18 mouse cellular contexts compared by ENCODE assay signal in the genomic region with DNA sequence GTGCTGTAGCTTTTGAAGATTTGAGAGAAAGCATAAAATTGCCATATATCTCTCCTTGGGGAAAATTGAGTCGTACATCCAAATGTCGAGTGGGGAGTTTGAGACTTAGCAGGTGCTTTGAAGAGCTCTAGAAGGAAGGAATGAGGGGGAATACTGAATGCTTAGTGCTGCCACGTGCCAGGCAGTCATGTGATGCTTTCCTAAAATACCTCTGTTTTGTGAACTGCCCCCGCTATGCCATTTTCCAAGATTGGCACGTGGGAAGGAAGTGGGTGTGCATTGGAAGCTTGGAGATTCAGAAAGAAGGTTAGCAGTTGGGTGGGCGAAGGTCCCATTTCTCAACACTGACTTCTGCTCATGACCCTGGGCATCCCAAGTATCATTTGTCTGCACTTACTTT.
A peak's percentile ranks its signal among the peaks of the same experiment; 100 is the strongest.
DNase-seq lines count a peak whose midpoint lies in the region.
"Had no signal": no experiment of that assay in that cellular context is flagged by ENCODE, and none has a peak within 500 bp of the region (broad histone marks: within the 10 kb centered on the region; RNA-seq: fewer than 3 reads in every experiment).

No protein-coding gene starts in this region.

- H3K36me3 ChIP-seq in midbrain, embryonic 10.5 days = peaks cover 11% of the 10 kb centered on the region; the same call in 1 of the 2 replicates
- H3K36me3 ChIP-seq: heart, embryonic 15.5 days; midbrain, embryonic 12.5 days; neural tube, embryonic 13.5 days had no signal

- WGBS in midbrain, embryonic 10.5 days = 91% methylated on average over 6 of the region's 6 CpGs

- peaks cover 10% of the 10 kb centered on the region for H3K4me1 ChIP-seq in midbrain, embryonic 10.5 days

- H3K27ac ChIP-seq in midbrain, embryonic 10.5 days (replicated peaks) = no peak overlapping the region
- H3K27ac ChIP-seq: kidney, postnatal 0 days; liver, embryonic 14.5 days; midbrain, embryonic 12.5 days; neural tube, embryonic 13.5 days had no signal

- no peaks in the 10 kb centered on the region for H3K9me3 ChIP-seq in midbrain, embryonic 10.5 days (replicated peaks)
- H3K9me3 ChIP-seq: heart, embryonic 15.5 days; midbrain, embryonic 12.5 days; neural tube, embryonic 13.5 days had no signal

- peak; percentile 48 to 51 for DNase-seq in cerebellum, postnatal 36 days
- no peak for DNase-seq in cerebellum, postnatal 4 days (ENCODE audit: low spot score in 2 of 2)
- DNase-seq in left cerebral cortex, adult 11 months (ENCODE audit: low spot score) = peak; percentile 64
- DNase-seq in left cerebral cortex, postnatal 4 days = no peak
- DNase-seq in left cerebral cortex, adult 18-20 months (ENCODE audit: low spot score in 2 of 2) = peak; percentile 59 to 60
- peak; percentile 57 for DNase-seq in right cerebral cortex, postnatal 25 days
- no peak for DNase-seq in midbrain, embryonic 10.5 days (ENCODE audit: low spot score)
- DNase-seq in gastrocnemius, postnatal 14 days = no peak
- DNase-seq: B cell, adult 2 months; embryo, embryonic 11 days; heart, adult 18-20 months; kidney, adult 18-20 months; thymus, postnatal 25 days had no signal

- no peak overlapping the region for H3K4me3 ChIP-seq in midbrain, embryonic 10.5 days
- H3K4me3 ChIP-seq: midbrain, embryonic 12.5 days; neural tube, embryonic 13.5 days had no signal

- no peaks in the 10 kb centered on the region for H3K27me3 ChIP-seq in midbrain, embryonic 10.5 days (ENCODE audit: low read depth, poor library complexity, severe bottlenecking)
- H3K27me3 ChIP-seq: heart, embryonic 15.5 days; midbrain, embryonic 12.5 days; neural tube, embryonic 13.5 days had no signal

- intact Hi-C loops in left cerebral cortex, postnatal 4 days (cut with DNase I) = no loop called here
- intact Hi-C loops in gastrocnemius, postnatal 14 days (cut with DNase I; ENCODE audit: low total_unique reads) = no loop called here

Comparison
In these comparisons a context has a peak if more than half of its experiments do, and no peak if none do; other contexts are left out.
1. DNase-seq: peak in cerebellum, postnatal 36 days (2 of 2), left cerebral cortex, adult 11 months (single experiment), left cerebral cortex, adult 18-20 months (2 of 2) and right cerebral cortex, postnatal 25 days (single experiment); none in cerebellum, postnatal 4 days (0 of 2), left cerebral cortex, postnatal 4 days (single experiment), midbrain, embryonic 10.5 days (single experiment) and gastrocnemius, postnatal 14 days (single experiment).